Mouse (Mus musculus) liver, embryonic 14.5 days (tissue): ENCODE results near the gene 4933434E20Rik. TPM values are rescaled to one million over a fixed set of nuclear protein-coding genes. Genes with fewer than 3 reads are reported as not detected.

Experiments
- ATAC-seq: fragments of 200-750 bp; cut with Nextera tagmentation; 2 replicates; pipeline ENCODE4 v1.8.0; 2017; ENCODE audit warnings: moderate number of reproducible peaks, mild to moderate bottlenecking, moderate library complexity; ENCODE audit not compliant: insufficient read depth
- DNase-seq, 3 experiments: peaks; one replicate each; pipeline ENCODE4 v3.0.0-alpha.2; 2012 to 2013; ENCODE audit warnings: low read depth in 3 of 3, low spot score in 3 of 3
- H3K27ac ChIP-seq: fragments of 300-500 bp; sonication (generic); 2 replicates; pipeline ENCODE4 v1.5.1; 2014; ENCODE audit warnings: moderate library complexity, mild to moderate bottlenecking, control low read depth, inconsistent platforms
- H3K27me3 ChIP-seq: fragments of 300-500 bp; sonication (generic); 2 replicates; pipeline ENCODE4 v1.6.1; 2014; ENCODE audit warnings: mild to moderate bottlenecking, low read length, moderate library complexity; ENCODE audit not compliant: control insufficient read depth, insufficient read depth
- H3K36me3 ChIP-seq: fragments of 300-500 bp; sonication (generic); replicated peaks from 2 replicates; pipeline ENCODE4 v1.6.1; 2014; ENCODE audit warnings: low read depth; ENCODE audit not compliant: control insufficient read depth, insufficient read depth
- H3K4me1 ChIP-seq, 2 experiments: fragments of 200-500 bp in 1 of 2; fragments of 300-500 bp in 1 of 2; sonication (generic) in 1 of 2; replicated peaks; 2 replicates each; pipeline ENCODE4 v1.6.1; 2012 to 2014; ENCODE audit warnings: antibody characterized with exemption in 1 of 2, inconsistent platforms in 1 of 2, low read length in 1 of 2; ENCODE audit not compliant: control insufficient read depth in 2 of 2, insufficient read depth in 2 of 2
- H3K4me2 ChIP-seq: fragments of 300-500 bp; sonication (generic); 2 replicates; pipeline ENCODE4 v1.6.1; 2014; ENCODE audit warnings: low read depth, mild to moderate bottlenecking, control low read depth, moderate library complexity
- H3K4me3 ChIP-seq, 2 experiments: fragments of 200-500 bp in 1 of 2; fragments of 300-500 bp in 1 of 2; sonication (generic) in 1 of 2; 2 replicates each; pipeline ENCODE4 v1.5.1; 2012 to 2014; ENCODE audit warnings: low read depth in 2 of 2, low read length in 2 of 2, mild to moderate bottlenecking in 2 of 2, control low read depth in 1 of 2, inconsistent platforms in 1 of 2, moderate library complexity in 1 of 2; ENCODE audit not compliant: insufficient read depth in 1 of 2
- H3K9ac ChIP-seq: fragments of 300-500 bp; sonication (generic); replicated peaks from 2 replicates; pipeline ENCODE4 v1.6.1; 2014; ENCODE audit warnings: mild to moderate bottlenecking, control low read depth, moderate library complexity
- H3K9me3 ChIP-seq: fragments of 300-500 bp; sonication (generic); 2 replicates; pipeline ENCODE4 v1.6.1; 2016; ENCODE audit warnings: low read length, mixed read lengths; ENCODE audit not compliant: control insufficient read depth
- CTCF ChIP-seq: IDR thresholded peaks from 2 replicates; pipeline ENCODE4 v1.5.1; 2016; ENCODE audit warnings: antibody characterized with exemption, low read depth, control low read depth
- EP300 ChIP-seq: IDR thresholded peaks from 2 replicates; pipeline ENCODE4 v1.6.1; 2016; ENCODE audit warnings: antibody characterized with exemption, low read depth
- WGBS: fragments of 180-500 bp; shearing (Covaris S2); extraction: QIAGEN DNeasy Blood & Tissue Kit; methylation state at CpG from one replicate; pipeline ENCODE4 v1.1.7; 2014; ENCODE audit not compliant: insufficient replicate concordance; 5-methylcytosine and 5-hydroxymethylcytosine counted together
- polyA plus RNA-seq, 2 experiments: library from polyadenylated mRNA; depleted of rRNA in 1 of 2; stranded (reverse) in 1 of 2; unstranded in 1 of 2; fragments of >200 nt; fragmentation: Nextera tagmentation in 1 of 2; extraction: Ambion mirVana in 1 of 2; gene quantifications; 2 replicates each; pipeline versions ENCODE4 v1.2.1 to v1.2.3; 2012 to 2014

Gene 4933434E20Rik
- polyA plus RNA-seq, 2 experiments: 19.1 to 83.8 TPM

DNA sequence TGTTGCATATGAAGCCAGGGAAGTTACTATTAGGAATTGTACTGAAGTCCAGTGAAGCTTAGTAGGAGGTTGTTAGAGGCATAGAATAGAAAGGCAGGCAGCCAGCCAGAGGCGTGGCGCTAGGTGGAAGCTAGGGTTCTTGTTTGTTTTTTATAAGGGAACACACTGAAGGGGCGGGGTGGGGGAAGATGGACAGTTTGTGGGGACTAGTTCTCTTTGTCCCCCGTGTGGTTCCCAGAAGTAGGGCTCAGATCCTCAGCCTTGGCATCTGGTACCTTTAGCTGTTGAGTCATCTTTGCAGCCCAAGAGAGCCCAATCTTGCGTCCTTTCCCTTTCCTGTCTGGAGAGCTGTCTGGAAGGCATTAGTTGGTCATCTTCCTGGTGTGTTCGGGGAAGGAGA is 33.8 kb downstream of the 4933434E20Rik start:
- no peaks in the 10 kb centered on the region for H3K9me3 ChIP-seq
- no peak overlapping the region for H3K4me3 ChIP-seq
- no peak overlapping the region for H3K4me2 ChIP-seq
- TF ChIP-seq EP300: no peak
- TF ChIP-seq CTCF: no peak
- no peak overlapping the region for H3K27ac ChIP-seq
- H3K9ac ChIP-seq: no peak overlapping the region
- WGBS: 51% methylated on average over 6 of the region's 6 CpGs
- peaks cover 31% of the 10 kb centered on the region for H3K36me3 ChIP-seq
- DNase-seq (no peak), ATAC-seq (no peak)
- peaks cover 23 to 47% of the 10 kb centered on the region in 2 experiments for H3K4me1 ChIP-seq
- no peaks in the 10 kb centered on the region for H3K27me3 ChIP-seq

DNA sequence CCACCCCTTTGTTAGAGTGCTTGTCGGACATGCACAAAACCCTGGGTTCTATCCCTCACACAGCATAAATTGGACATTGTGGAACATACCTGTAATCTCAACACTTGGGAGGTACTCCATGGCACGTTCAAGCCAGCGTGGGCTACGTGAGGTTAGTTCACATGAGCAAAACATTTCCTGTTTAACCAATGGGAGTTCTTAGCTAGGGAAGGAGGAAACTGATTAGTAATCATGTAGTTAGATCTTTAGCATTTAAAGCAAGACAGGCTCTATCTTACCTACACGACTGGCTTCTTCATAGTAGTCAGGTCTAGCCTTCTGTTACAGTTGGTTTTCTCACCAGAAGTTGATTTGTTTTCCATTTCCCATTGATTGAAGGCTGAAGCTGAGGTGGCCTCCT is 34.6 kb downstream of the 4933434E20Rik start:
- Histone ChIP-seq H3K9me3 (no peaks in the 10 kb centered on the region), H3K4me1 (peaks cover 21 to 47% of the 10 kb centered on the region in 2 experiments), H3K27ac (no peak overlapping the region), H3K9ac (no peak overlapping the region), H3K27me3 (no peaks in the 10 kb centered on the region), H3K36me3 (peaks cover 35% of the 10 kb centered on the region), H3K4me2 (no peak overlapping the region), H3K4me3 (no peak overlapping the region)
- 28% methylated on average over 5 of the region's 5 CpGs for WGBS
- DNase-seq: no peak
- no peak for ATAC-seq
- TF ChIP-seq CTCF (no peak), EP300 (no peak)

DNA sequence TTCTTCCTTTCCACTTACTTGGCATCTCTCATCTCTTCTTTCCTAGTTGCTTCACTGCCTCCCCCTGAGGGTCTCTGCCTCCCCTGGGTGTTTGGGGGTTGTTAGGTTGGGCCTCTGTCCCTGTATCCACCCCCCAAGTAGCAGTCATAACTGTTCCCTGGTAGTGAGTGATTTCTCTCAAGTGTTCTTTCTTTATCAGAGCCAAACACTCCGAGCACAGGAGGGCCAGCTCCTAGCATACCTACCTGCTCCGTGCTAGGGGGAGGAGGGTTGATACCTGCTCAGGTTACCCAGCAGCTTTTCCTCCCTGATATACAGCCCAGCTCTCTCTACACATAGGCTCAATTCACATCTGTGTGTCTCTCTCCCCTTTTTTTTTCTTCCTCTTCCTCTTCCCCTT is 37.2 kb downstream of the 4933434E20Rik start:
- TF ChIP-seq EP300 (no peak), CTCF (no peak)

GRCm38 (mm10) chr3:90090892-90091291 is 39.5 kb downstream of the 4933434E20Rik start:
- Histone ChIP-seq H3K4me3 (no peak overlapping the region), H3K4me2 (no peak overlapping the region), H3K27ac (no peak overlapping the region), H3K9me3 (no peaks in the 10 kb centered on the region), H3K36me3 (peaks cover 54% of the 10 kb centered on the region), H3K9ac (no peak overlapping the region), H3K27me3 (no peaks in the 10 kb centered on the region), H3K4me1 (0 out of 4 replicates have a peak, but pooled peaks cover 0 to 4% of the 10 kb centered on the region in 2 experiments)
- 67% methylated on average over 6 of the region's 6 CpGs for WGBS
- no peak for DNase-seq
- ATAC-seq: no peak
- TF ChIP-seq CTCF (no peak), EP300 (no peak)

More for the DNA sequence above, 37.2 kb downstream of the 4933434E20Rik start:
- no peaks in the 10 kb centered on the region for H3K9me3 ChIP-seq
- peaks cover 7 to 24% of the 10 kb centered on the region in 2 experiments for H3K4me1 ChIP-seq
- no peak overlapping the region for H3K27ac ChIP-seq
- no peak overlapping the region for H3K9ac ChIP-seq
- DNase-seq (no peak), ATAC-seq (no peak)
- H3K4me2 ChIP-seq: no peak overlapping the region
- peaks cover 54% of the 10 kb centered on the region for H3K36me3 ChIP-seq
- 78% methylated on average over 2 of the region's 2 CpGs for WGBS
- no peak overlapping the region for H3K4me3 ChIP-seq
- H3K27me3 ChIP-seq: no peaks in the 10 kb centered on the region

DNA sequence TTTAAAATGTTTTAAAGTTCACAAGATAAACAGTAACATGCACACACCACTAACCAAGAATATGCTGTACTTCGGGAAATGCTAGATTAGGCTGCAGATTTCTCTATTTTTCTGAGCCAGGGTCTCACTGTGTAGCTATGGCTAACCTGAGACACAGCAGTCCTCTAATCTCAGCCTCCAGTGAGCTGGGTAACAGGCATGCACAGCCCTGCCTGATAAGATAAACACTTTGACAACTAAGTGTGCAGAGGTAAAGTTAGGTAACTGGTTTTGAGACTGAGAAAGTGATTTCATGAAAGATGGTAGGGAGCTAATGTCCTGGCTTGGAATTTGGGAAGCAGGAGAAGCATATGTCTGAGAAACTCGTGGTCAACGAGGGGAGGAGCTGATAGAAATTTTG is 43.0 kb downstream of the 4933434E20Rik start:
- Histone ChIP-seq H3K9me3 (no peaks in the 10 kb centered on the region), H3K36me3 (peaks cover 34% of the 10 kb centered on the region), H3K4me2 (no peak overlapping the region), H3K4me1 (0 out of 4 replicates have a peak, but pooled peaks cover 0 to 2% of the 10 kb centered on the region in 2 experiments), H3K9ac (no peak overlapping the region), H3K4me3 (no peak overlapping the region), H3K27ac (no peak overlapping the region), H3K27me3 (no peaks in the 10 kb centered on the region)
- TF ChIP-seq CTCF: no peak
- 0 out of 2 replicates have a peak, but pooled peaks have one; percentile 10 for TF ChIP-seq EP300
- 62% methylated on average over 3 of the region's 3 CpGs for WGBS
- DNase-seq (no peak), ATAC-seq (no peak)
